Mouse (Mus musculus): ENCODE data around the gene Palm.

Palm gene

DNA sequence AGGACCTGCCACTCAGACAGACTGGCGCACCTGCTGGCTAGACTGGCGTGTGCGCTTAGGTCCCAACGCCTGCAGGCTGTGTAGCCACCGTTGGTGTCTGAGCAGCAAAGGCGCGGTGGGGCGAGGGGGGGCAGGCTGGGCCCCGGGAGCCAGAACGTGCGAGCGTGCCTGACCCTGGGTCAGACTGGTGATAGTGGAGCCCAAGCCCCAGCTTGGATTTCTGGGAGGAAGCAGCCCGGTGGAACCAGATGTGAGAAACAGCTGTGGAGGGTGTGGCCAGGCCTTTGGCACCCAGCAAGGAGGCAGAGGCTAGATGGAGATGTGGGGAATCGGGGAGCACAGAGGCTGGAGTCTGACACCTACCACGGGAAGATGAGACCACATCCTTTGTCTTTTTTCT is 4.0 kb downstream of the Palm start:
- no peak for DNase-seq (ENCODE audit: low read depth, low spot score)

DNA sequence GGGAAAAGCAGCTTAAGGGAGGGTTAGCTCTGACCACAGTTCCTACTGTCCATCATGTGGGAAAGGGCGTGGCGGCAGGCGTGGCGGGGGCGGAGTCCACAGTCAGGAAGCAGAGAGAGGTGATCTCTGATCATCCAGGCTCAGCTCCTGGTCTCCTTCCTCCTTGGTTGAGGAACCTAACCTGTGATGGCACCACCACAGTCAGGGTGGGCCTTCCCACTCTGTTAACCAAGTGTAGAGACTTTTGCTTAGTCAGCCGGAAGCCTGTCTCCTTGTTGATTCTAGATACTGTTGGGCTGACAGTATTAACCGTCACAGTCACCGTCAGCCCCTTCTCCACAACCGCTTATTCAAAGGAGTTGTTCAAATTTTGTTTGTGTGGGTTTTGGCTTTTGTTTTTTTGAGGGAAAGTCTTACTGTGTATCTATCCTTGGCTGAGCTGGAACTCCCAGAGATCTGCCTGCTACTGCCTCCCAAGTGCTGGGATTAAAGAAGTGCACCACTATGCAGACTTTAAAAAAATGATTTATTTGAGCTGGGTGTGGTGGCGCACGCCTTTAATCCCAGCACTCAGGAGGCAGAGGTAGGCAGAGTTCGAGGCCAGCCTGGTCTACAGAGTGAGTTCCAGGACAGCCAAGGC is 5.0 kb downstream of the Palm start:
- no peak for DNase-seq (ENCODE audit: low read depth, low spot score)

GRCm38 (mm10) chr10:79800508-79800907 is 7.1 kb downstream of the Palm start:
- DNase-seq (ENCODE audit: low read depth, low spot score): no peak

DNA sequence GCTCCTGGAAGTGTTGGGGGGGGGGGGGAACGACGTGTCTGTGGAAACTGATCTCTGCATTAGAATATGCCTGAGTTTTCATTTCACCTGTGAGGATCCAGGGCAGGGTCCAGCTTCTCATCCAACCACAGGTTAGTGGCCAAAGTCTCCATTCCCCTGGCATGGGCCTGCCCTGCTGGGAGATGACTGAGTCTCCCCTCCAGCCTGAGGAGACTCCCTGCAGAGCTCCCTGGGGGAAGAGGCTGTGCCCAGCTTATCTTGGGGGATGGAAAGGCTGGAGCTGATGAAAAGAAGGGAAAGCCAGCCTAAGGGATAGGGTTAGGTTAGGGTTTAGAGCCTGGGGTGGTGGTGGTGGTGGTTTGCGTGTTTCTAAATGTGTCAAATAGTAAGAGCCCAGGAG is 8.5 kb downstream of the Palm start:
- no peak for DNase-seq (ENCODE audit: low read depth, low spot score)

GRCm38 (mm10) chr10:79802331-79802971 is 9.1 kb downstream of the Palm start:
- no peak for DNase-seq (ENCODE audit: low read depth, low spot score)

GRCm38 (mm10) chr10:79803716-79804323 is 10.4 kb downstream of the Palm start:
- no peak for DNase-seq (ENCODE audit: low read depth, low spot score)

GRCm38 (mm10) chr10:79805636-79806035 is 12.3 kb downstream of the Palm start:
- DNase-seq (ENCODE audit: low read depth, low spot score): no peak

DNA sequence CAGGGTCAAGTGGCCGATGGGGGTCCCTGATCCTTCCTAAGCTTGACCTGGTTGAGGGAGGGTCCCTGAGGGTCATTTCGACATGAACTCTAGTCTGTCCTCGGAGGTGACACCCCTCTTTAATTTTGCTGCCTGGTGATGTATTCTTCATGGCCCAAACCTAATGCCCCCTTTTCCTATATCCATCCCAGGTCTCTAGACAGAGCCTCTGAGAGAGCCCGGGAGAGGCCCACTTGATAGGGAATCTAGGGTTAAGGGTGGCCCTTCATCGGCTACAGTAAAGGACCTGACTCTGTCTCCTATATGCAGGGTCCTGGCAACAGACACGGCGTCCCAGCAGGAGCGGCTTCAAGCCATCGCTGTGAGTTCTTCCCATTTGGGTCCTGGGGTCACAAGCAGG is 13.0 kb downstream of the Palm start:
- DNase-seq (ENCODE audit: low read depth, low spot score): no peak

DNA sequence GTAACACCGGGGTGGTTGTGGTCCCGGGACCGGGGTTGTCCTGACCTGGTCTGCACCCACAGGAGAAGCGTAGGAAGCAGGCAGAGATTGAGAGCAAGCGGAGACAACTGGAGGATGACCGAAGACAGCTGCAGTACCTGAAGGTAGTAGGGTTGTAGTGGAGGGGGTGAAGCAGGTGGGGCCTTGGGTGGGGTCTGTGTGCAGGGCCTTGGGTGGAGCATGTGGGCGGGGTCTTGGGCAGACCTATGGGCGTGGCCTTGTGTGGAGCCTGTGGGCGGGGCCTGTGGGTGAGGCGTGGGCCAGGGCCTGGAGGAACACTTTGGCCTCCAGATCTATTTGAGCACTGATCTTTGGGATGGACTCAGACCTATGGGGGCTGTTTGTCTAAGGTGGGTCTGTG is 13.6 kb downstream of the Palm start:
- no peak for DNase-seq (ENCODE audit: low read depth, low spot score)

GRCm38 (mm10) chr10:79807826-79808225 is 14.5 kb downstream of the Palm start:
- no peak for DNase-seq (ENCODE audit: low read depth, low spot score)

GRCm38 (mm10) chr10:79808728-79809127 is 15.4 kb downstream of the Palm start:
- DNase-seq (ENCODE audit: low read depth, low spot score): no peak

DNA sequence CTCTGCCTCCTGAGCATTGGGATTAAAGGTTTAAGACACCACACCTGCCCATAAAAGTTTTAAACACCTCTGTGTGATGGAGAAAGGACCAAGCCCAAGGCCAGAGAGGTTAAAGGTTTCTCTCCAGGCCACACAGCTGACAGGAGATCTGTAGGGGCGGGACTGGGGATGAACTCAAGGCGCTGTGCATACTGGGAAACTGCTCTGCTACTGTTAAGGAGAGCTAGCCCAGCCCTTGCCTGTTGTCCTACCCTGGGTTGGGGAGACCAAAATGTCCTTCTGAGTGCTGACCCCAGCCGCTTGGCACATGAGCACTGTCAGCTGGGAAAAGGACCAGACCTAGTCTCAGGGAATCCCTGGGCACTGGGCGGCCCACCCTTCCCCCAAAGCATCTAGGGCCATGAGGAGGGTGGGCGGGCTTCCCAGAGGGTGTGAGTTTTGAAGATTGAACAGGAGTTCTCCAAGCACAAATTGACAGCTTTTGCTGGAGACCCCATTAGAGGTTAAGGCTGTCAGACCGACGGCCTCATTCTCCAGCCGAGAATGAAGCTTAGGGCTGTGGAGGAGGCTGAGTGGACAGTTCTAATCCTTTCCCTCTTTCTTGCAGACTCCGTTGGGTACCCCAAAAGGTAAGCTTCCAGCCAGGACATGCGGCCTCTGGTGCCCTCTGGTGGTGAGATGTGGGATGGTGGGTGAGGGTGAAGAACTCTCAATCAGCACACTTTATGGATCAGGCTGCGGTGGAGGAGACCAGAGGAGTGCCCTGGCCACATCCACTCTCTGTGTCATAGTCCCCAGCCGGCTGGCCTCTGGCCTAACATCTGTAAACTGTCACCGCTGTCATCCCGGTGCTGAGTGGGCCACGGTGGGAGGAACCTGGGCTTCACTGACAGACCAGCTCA is 18.6 kb downstream of the Palm start:
- peak; percentile 46 for DNase-seq (ENCODE audit: low read depth, low spot score)

DNA sequence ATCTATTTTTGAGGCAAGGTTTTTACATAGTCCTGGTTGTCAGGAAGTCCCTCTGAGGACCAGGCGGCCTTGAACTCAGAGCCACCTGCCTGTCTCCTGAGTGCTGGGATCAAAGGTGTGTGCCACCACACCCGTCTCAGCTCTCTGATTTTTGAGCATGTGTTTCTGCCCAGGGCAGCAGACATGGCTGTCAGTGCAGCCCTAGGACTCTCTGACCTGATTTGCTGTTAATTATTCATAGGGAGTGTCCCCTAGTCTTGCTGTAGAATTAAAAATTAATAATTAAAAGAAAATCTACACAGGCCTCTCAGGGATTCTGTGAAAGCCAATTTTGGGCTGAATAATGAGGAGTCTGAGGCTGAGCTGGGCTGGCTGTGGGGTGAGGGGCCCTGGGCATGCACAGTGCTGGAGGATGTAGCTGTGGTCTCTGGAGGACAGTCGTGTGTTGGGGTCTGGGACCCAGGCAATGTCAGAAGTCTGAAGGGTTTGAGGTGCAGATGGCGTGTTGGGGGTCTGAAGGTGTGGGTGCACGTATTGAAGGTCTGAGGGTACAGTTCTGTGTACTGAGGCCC is 21.0 kb downstream of the Palm start:
- no peak for DNase-seq (ENCODE audit: low read depth, low spot score)

- DNase-seq (ENCODE audit: low read depth, low spot score): no peak
Measured at GRCm38 (mm10) chr10:79815671-79816494, 22.5 kb downstream of the Palm start.

DNA sequence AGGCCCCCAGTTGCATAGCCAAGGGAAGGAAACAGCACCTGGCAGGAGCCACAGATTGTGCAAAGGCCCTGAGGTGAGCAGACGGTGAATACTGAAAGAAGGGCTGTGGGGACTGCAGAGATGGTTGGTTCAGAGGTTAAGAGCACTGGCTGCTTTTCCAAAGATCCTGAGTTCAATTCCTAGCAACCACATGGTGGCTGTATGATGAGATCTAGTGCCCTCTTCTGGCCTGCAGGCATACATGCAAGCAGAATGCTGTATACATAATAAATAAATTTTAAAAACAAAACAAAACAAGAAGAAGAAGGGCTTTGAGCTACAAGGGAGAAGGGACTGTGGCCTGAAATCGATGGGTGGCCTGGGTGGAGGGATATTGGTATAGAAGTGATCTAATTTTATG is 23.7 kb downstream of the Palm start:
- DNase-seq (ENCODE audit: low read depth, low spot score): no peak

DNA sequence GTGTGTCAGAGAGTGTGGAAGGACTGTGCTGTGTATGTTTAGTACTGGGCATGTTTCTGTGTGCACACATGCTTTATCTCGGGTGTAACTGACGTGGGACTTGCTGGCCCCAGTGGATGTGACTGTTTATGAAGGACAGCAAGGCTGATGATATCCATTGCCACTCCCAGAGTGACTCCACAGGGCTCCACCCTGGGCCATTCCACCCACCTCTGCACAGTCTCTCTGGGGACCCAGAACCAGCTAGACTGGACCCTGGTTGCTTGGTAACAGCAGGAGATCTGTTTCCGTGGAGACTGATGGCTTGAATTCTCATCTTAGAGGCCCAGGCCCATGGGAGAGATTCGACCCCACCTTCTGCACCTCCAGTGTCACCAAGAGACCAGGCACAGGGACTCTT is 24.9 kb downstream of the Palm start:
- no peak for DNase-seq (ENCODE audit: low read depth, low spot score)

- no peak for DNase-seq (ENCODE audit: low read depth, low spot score)
Measured at GRCm38 (mm10) chr10:79819606-79820005, 26.2 kb downstream of the Palm start.

GRCm38 (mm10) chr10:79820277-79820676 is 26.9 kb downstream of the Palm start:
- no peak for DNase-seq (ENCODE audit: low read depth, low spot score)

GRCm38 (mm10) chr10:79820782-79821181 is 27.4 kb downstream of the Palm start, which contains the start of gene Misp:
Misp (plus strand) TSS chr10:79820989.
- DNase-seq (ENCODE audit: low read depth, low spot score): no peak

DNA sequence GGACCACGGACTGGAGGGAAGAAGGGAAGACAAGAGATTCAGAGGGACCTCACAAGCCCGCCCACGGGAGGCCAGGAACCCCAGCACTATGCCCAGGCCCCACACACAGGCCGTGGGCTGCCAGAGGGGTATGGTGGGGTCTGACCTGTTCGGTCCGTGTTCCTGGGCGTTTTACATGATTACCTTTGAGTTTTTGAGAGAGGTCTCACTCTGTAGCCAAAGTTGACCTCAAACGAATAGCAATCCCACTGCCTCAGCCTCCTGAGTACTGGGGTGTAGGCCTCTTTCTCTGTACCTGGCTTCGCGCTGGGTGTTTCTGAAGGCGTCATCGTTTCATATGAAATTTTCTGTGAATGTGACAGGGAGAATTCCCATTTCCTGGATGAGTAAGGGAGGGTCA is 28.4 kb downstream of the Palm start:
- DNase-seq (ENCODE audit: low read depth, low spot score): no peak

DNA sequence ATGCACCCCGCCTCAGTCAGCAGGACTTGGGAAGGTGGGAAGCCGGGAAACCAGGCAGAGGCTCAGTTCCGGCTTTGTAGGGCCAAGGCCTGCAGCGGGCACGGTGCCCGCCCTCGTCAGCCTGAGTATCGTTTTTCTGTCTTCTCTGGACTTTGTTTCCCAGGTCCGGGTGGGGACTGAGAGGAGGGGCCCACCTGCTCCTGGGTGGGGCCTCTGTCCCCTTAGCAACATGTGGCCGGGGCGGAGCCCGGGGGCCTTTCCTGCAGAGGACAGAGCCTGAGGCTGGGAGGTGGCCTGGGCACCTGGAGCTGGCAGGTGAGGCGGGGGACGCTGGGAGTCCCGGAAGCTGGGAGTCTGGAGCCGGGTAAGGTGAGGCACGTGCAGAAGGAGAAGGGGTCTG is 29.0 kb downstream of the Palm start:
- no peak for DNase-seq (ENCODE audit: low read depth, low spot score)
